Mouse (Mus musculus) thymus, adult 2 months (tissue): ENCODE results near the gene Rundc1.

Experiments used
- CTCF ChIP-seq: fragments of 200-500 bp; IDR thresholded peaks from 2 replicates; pipeline ENCODE4 v1.5.1; 2012; ENCODE audit warnings: mild to moderate bottlenecking, control low read depth, low read length, moderate library complexity, borderline replicate concordance; ENCODE audit not compliant: control insufficient read depth, poor library complexity, insufficient read depth; ENCODE audit errors: extremely low read depth
- POLR2A ChIP-seq: fragments of 200-500 bp; IDR thresholded peaks from 2 replicates; pipeline ENCODE4 v1.6.1; 2012; ENCODE audit warnings: mild to moderate bottlenecking, low read length, control low read depth, moderate library complexity; ENCODE audit not compliant: control insufficient read depth, poor library complexity, insufficient read depth; ENCODE audit errors: extremely low read depth

- TF ChIP-seq CTCF (no peak), POLR2A (no peak)
These were observed 45.3 kb downstream of the Rundc1 start for GRCm38 (mm10) chr11:101470206-101470605.
